Mouse (Mus musculus) liver, embryonic 13.5 days (tissue): ENCODE results near the gene Rb1. TPM values are rescaled to one million over a fixed set of nuclear protein-coding genes. Genes with fewer than 3 reads are reported as not detected.

Source experiments
- ATAC-seq: fragments of 200-750 bp; cut with Nextera tagmentation; 2 replicates; pipeline ENCODE4 v1.8.0; 2017; ENCODE audit warnings: low read depth, mild to moderate bottlenecking, moderate number of reproducible peaks, moderate library complexity
- DNase-seq: peaks from one replicate; pipeline ENCODE4 v3.0.0; 2022
- H3K27ac ChIP-seq: fragments of 300-500 bp; sonication (generic); 2 replicates; pipeline ENCODE4 v1.5.1; 2015; ENCODE audit warnings: moderate library complexity, mild to moderate bottlenecking, inconsistent platforms
- H3K27me3 ChIP-seq: fragments of 300-500 bp; sonication (generic); 2 replicates; pipeline ENCODE4 v1.6.1; 2015; ENCODE audit warnings: mild to moderate bottlenecking, inconsistent platforms
- H3K36me3 ChIP-seq: fragments of 300-500 bp; sonication (generic); 2 replicates; pipeline ENCODE4 v1.6.1; 2015; ENCODE audit warnings: mild to moderate bottlenecking, inconsistent platforms
- H3K4me1 ChIP-seq: fragments of 300-500 bp; sonication (generic); replicated peaks from 2 replicates; pipeline ENCODE4 v1.6.1; 2015; ENCODE audit warnings: inconsistent platforms
- H3K4me2 ChIP-seq: fragments of 300-500 bp; sonication (generic); 2 replicates; pipeline ENCODE4 v1.6.1; 2015; ENCODE audit warnings: inconsistent platforms, mild to moderate bottlenecking, moderate library complexity
- H3K4me3 ChIP-seq: fragments of 300-500 bp; sonication (generic); replicated peaks from 2 replicates; pipeline ENCODE4 v1.5.1; 2015; ENCODE audit warnings: mild to moderate bottlenecking, inconsistent platforms
- H3K9ac ChIP-seq: fragments of 300-500 bp; sonication (generic); 2 replicates; pipeline ENCODE4 v1.6.1; 2015; ENCODE audit warnings: mild to moderate bottlenecking, inconsistent platforms
- H3K9me3 ChIP-seq: fragments of 300-500 bp; sonication (generic); replicated peaks from 2 replicates; pipeline ENCODE4 v1.6.1; 2016; ENCODE audit warnings: inconsistent platforms
- WGBS: fragments of 180-500 bp; shearing (Covaris S2); methylation state at CpG from one replicate; pipeline ENCODE4 v1.1.7; 2015; ENCODE audit not compliant: insufficient replicate concordance; 5-methylcytosine and 5-hydroxymethylcytosine counted together
- polyA plus RNA-seq: library from polyadenylated mRNA; unstranded; fragments of >200 nt; fragmentation: Nextera tagmentation; extraction: Ambion mirVana; gene quantifications from 2 replicates; pipeline ENCODE4 v1.2.1, GENCODE M21; 2015

Gene Rb1
- polyA plus RNA-seq, 1 experiment from 2014 or later, result 16.6 TPM

DNA sequence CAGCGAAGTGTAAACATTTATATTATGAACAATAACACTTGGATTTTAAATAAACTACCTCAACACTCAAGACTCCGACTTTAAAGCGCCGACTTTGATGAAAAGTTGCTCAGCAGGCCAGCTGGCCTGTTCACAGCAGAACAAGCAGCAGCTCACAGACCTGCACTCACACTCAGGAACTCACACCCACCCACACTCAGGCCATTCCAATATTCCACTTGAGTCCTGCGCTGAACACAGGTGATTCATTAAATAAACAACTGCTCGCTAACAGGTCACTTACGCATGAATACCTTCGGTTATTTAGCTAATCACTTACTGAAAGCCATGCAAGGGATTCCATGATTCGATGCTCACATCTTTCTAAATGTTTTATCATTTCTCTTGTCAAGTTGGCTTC lies 63.4 kb downstream of the Rb1 start:
- Histone ChIP-seq H3K27me3 (no peaks in the 10 kb centered on the region), H3K4me2 (no peak overlapping the region), H3K4me3 (no peak overlapping the region), H3K36me3 (peaks cover 35% of the 10 kb centered on the region), H3K9me3 (no peaks in the 10 kb centered on the region), H3K9ac (no peak overlapping the region), H3K27ac (no peak overlapping the region), H3K4me1 (0 out of 2 replicates have a peak, but pooled peaks cover 4% of the 10 kb centered on the region)
- 93% methylated on average over 9 of the region's 9 CpGs for WGBS
- no peak for DNase-seq
- no peak for ATAC-seq

GRCm38 (mm10) chr14:73258181-73258580 lies 67.4 kb downstream of the Rb1 start:
- no peak overlapping the region for H3K4me3 ChIP-seq
- H3K27me3 ChIP-seq, result no peaks in the 10 kb centered on the region
- H3K9me3 ChIP-seq, result no peaks in the 10 kb centered on the region
- H3K27ac ChIP-seq, result no peak overlapping the region
- peaks cover 17% of the 10 kb centered on the region for H3K36me3 ChIP-seq
- 86% methylated on average over 4 of the region's 4 CpGs for WGBS
- DNase-seq (no peak), ATAC-seq (no peak)
- H3K4me1 ChIP-seq, result peaks cover 17% of the 10 kb centered on the region
- H3K9ac ChIP-seq, result no peak overlapping the region
- no peak overlapping the region for H3K4me2 ChIP-seq

DNA sequence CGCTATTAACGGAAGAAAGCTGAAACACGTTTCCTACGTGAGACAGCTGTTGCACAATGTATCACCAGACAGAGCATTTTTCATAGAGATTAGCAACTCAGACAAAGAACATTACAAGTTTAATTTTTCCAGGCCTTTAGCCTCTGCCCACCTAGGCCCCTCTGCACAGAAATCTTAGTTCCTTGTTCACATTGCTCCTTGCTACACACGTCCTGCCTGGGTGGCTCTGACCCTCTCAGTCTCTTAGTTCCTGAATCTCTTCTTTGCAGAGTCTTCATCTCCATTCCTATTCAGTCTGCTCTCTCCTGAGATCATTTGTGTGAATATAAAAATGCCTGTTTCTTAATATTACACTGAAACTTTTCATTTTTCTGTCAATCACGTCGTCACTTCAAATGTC lies 68.3 kb downstream of the Rb1 start:
- H3K4me2 ChIP-seq, result no peak overlapping the region
- no peak overlapping the region for H3K27ac ChIP-seq
- H3K27me3 ChIP-seq, result no peaks in the 10 kb centered on the region
- no peak overlapping the region for H3K9ac ChIP-seq
- H3K9me3 ChIP-seq, result no peaks in the 10 kb centered on the region
- peaks cover 19% of the 10 kb centered on the region for H3K4me1 ChIP-seq
- no peak for DNase-seq
- no peak overlapping the region for H3K4me3 ChIP-seq
- peaks cover 10% of the 10 kb centered on the region for H3K36me3 ChIP-seq
- WGBS, result 69% methylated on average over 7 of the region's 7 CpGs
- ATAC-seq, result no peak

DNA sequence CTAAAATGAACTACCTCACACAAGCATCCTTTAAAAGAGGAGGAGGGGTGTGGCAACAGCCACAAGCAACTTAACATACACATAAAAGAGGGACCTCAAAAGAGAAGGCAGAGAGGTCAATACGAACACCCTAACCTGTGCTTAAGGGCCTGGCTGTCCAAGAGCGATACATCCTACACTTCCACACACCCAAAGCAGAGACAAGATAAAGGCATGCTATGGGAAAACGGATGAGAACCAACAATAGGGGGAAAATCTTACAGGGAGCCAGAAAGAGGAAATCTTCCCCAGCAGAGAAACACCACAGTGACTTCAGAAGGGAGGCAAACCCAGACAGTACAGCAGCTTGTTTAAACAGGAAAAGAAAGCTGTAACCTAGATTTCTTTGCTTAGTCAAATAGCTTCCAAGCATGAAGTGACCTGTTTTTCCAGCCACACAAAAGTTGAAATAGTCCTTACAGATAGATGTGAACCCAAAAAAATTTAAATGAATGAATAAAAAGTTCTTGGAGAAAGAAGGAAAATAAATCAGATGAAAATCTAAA lies 70.1 kb downstream of the Rb1 start:
- no peak for DNase-seq
- Histone ChIP-seq H3K27me3 (no peaks in the 10 kb centered on the region), H3K4me2 (no peak overlapping the region), H3K9ac (no peak overlapping the region), H3K4me3 (no peak overlapping the region), H3K9me3 (no peaks in the 10 kb centered on the region), H3K27ac (no peak overlapping the region), H3K36me3 (peaks cover 6% of the 10 kb centered on the region), H3K4me1 (peaks cover 20% of the 10 kb centered on the region)
- no peak for ATAC-seq
- WGBS, result 58% methylated on average over 3 of the region's 3 CpGs

DNA sequence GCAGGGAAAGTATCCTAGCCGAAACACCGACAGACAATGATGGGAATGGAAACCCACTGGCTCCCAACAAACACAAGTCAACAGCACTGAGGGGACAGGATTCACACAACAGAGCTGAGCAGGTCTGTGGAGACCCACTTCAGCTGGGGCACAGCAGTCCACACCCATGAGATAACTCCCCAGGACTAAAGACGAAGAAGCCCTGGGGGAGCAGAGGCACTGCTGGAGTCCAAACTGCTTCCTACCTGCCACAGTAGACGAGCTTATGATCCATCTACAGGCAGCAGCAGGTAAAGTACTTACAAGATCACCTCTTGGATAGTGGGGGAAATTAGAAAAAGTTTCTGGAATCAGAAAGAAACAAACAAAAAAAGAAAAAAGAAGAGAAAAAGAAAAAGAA lies 71.2 kb downstream of the Rb1 start:
- no peak overlapping the region for H3K9ac ChIP-seq
- H3K36me3 ChIP-seq, result peaks cover 11% of the 10 kb centered on the region
- no peaks in the 10 kb centered on the region for H3K9me3 ChIP-seq
- no peak overlapping the region for H3K4me3 ChIP-seq
- no peaks in the 10 kb centered on the region for H3K27me3 ChIP-seq
- DNase-seq, result no peak
- H3K4me2 ChIP-seq, result no peak overlapping the region
- H3K27ac ChIP-seq, result no peak overlapping the region; the same call in 1 of the 2 replicates
- peaks cover 20% of the 10 kb centered on the region for H3K4me1 ChIP-seq
- 65% methylated on average over 4 of the region's 4 CpGs for WGBS
- peak; percentile 39; the same call in 1 of the 2 replicates for ATAC-seq

GRCm38 (mm10) chr14:73253453-73254251 lies 72.0 kb downstream of the Rb1 start:
- Histone ChIP-seq H3K9me3 (no peaks in the 10 kb centered on the region), H3K4me3 (no peak overlapping the region), H3K4me2 (no peak overlapping the region), H3K4me1 (peaks cover 20% of the 10 kb centered on the region), H3K27ac (peak overlapping the region; percentile 68), H3K9ac (no peak overlapping the region), H3K36me3 (peaks cover 11% of the 10 kb centered on the region), H3K27me3 (no peaks in the 10 kb centered on the region)
- DNase-seq, result no peak
- 30% methylated on average over 6 of the region's 6 CpGs for WGBS
- ATAC-seq, result peak; percentile 69; the same call in 1 of the 2 replicates

GRCm38 (mm10) chr14:73252276-73252675 lies 73.3 kb downstream of the Rb1 start:
- no peaks in the 10 kb centered on the region for H3K27me3 ChIP-seq
- H3K4me2 ChIP-seq, result no peak overlapping the region
- ATAC-seq (no peak), DNase-seq (no peak)
- H3K27ac ChIP-seq, result no peak overlapping the region
- H3K4me3 ChIP-seq, result no peak overlapping the region
- no peak overlapping the region for H3K9ac ChIP-seq
- WGBS, result 89% methylated on average over 2 of the region's 2 CpGs
- peaks cover 6% of the 10 kb centered on the region for H3K36me3 ChIP-seq
- H3K4me1 ChIP-seq, result peaks cover 16% of the 10 kb centered on the region
- H3K9me3 ChIP-seq, result no peaks in the 10 kb centered on the region

DNA sequence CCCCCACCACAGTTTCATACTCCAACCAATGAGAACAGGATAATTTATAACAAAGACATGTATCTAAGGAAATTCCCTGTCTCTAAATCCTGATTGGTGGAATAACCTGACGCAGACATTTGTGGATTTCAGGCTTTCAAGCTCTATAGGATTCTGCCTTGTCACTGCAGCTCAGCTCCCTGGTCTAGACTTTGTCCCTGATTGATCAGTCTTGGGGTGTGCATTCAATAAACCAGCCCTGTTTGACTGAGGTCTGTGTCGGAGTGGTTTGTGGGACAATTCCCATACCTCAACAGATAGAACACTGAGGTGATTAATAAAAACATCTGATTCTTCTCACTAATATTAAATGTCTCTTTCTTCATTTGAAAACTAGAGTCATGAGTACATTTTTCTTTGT lies 75.6 kb downstream of the Rb1 start:
- 83% methylated on average over 2 of the region's 2 CpGs for WGBS
- no peak overlapping the region for H3K27ac ChIP-seq
- peaks cover 9% of the 10 kb centered on the region for H3K4me1 ChIP-seq
- no peak overlapping the region for H3K9ac ChIP-seq
- H3K27me3 ChIP-seq, result no peaks in the 10 kb centered on the region
- H3K4me3 ChIP-seq, result no peak overlapping the region
- no peak overlapping the region for H3K4me2 ChIP-seq
- no peaks in the 10 kb centered on the region for H3K9me3 ChIP-seq
- DNase-seq (no peak), ATAC-seq (peak; percentile 64)
- H3K36me3 ChIP-seq, result peaks cover 6% of the 10 kb centered on the region

DNA sequence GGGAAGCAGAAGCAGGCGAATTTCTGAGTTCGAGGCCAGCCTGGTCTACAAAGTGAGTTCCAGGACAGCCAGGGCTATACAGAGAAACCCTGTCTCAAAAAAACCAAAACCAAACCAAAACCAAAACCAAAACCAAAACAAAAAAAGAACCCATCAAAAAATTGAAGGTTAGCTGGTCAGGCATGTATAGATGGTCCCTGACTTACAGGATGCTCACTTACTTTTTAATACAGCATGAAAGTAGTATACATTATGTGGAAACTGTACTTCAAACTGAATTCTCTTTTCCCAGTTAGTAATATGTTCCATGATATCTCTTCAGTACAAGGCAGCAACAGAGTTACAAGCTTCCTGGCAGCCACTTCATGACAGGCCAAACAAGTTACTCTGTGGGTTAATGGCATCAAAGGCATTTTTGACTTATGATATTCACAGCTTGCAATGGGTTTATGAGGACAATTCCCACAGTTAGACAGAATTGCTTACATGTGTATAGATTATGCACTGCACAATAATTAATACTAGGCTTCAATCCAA lies 81.5 kb downstream of the Rb1 start:
- Histone ChIP-seq H3K27me3 (no peaks in the 10 kb centered on the region), H3K36me3 (peaks cover 16% of the 10 kb centered on the region), H3K4me1 (0 out of 2 replicates have a peak, but pooled peaks cover 4% of the 10 kb centered on the region), H3K9ac (no peak overlapping the region), H3K27ac (no peak overlapping the region), H3K4me3 (no peak overlapping the region), H3K9me3 (no peaks in the 10 kb centered on the region), H3K4me2 (no peak overlapping the region)
- ATAC-seq (no peak), DNase-seq (no peak)
- WGBS, result 81% methylated on average over 2 of the region's 2 CpGs

GRCm38 (mm10) chr14:73239857-73240256 lies 85.8 kb downstream of the Rb1 start:
- H3K4me2 ChIP-seq, result no peak overlapping the region
- no peak for DNase-seq
- WGBS, result 47% methylated on average over 3 of the region's 3 CpGs

GRCm38 (mm10) chr14:73239291-73239690 lies 86.3 kb downstream of the Rb1 start:
- WGBS, result 1% methylated on average over 6 of the region's 6 CpGs

More at GRCm38 (mm10) chr14:73239857-73240256, 85.8 kb downstream of the Rb1 start:
- no peak for ATAC-seq
- no peak overlapping the region for H3K4me3 ChIP-seq
- peaks cover 22% of the 10 kb centered on the region for H3K4me1 ChIP-seq
- peaks cover 19% of the 10 kb centered on the region for H3K36me3 ChIP-seq
- no peaks in the 10 kb centered on the region for H3K9me3 ChIP-seq
- no peak overlapping the region for H3K27ac ChIP-seq
- no peaks in the 10 kb centered on the region for H3K27me3 ChIP-seq
- no peak overlapping the region for H3K9ac ChIP-seq

More at GRCm38 (mm10) chr14:73239291-73239690, 86.3 kb downstream of the Rb1 start:
- Histone ChIP-seq H3K4me1 (peaks cover 28% of the 10 kb centered on the region), H3K9me3 (no peaks in the 10 kb centered on the region), H3K36me3 (peaks cover 13% of the 10 kb centered on the region), H3K9ac (peak overlapping the region; percentile 59), H3K27ac (peak overlapping the region; percentile 24; the same call in 1 of the 2 replicates), H3K4me3 (peak overlapping the region; percentile 57), H3K27me3 (no peaks in the 10 kb centered on the region), H3K4me2 (peak overlapping the region; percentile 55)
- no peak for ATAC-seq
- no peak for DNase-seq
